Mouse (Mus musculus): ENCODE measurements around the gene Ccser1. TPM values are rescaled to one million over a fixed set of nuclear protein-coding genes. Genes with fewer than 3 reads are reported as not detected.
"Not testable (repeated sequence)": the region's sequence is repeated elsewhere in the genome, so short reads cannot be mapped to it uniquely, and the experiment has no call there.

Gene Ccser1
- polyA plus RNA-seq, 1 experiment from 2014 or later, result 23.5 TPM

- Histone ChIP-seq H3K4me3 (replicated peaks; ENCODE audit: low read depth, low read length) (no peak overlapping the region), H3K36me3 (ENCODE audit: control insufficient read depth, insufficient read depth, low read length) (no peaks in the 10 kb centered on the region), H3K9me3 (ENCODE audit: control insufficient read depth, low read length) (no peaks in the 10 kb centered on the region), H3K9ac (replicated peaks; ENCODE audit: low read length) (no peak overlapping the region), H3K4me2 (ENCODE audit: low read length) (no peak overlapping the region), H3K27ac (replicated peaks; ENCODE audit: low read depth, low read length) (no peak overlapping the region), H3K27me3 (ENCODE audit: control insufficient read depth, insufficient read depth, low read length) (no peaks in the 10 kb centered on the region), H3K4me1 (ENCODE audit: control insufficient read depth, insufficient read depth, low read length) (peaks cover 7% of the 10 kb centered on the region)
- DNase-seq (no peak), ATAC-seq (ENCODE audit: low FRiP score, low TSS enrichment) (no peak)
- 21% methylated on average over 5 of the region's 5 CpGs for WGBS
Observed at GRCm38 (mm10) chr6:61233548-61234187, 53.5 kb downstream of the Ccser1 start.

- H3K4me1 ChIP-seq (ENCODE audit: control insufficient read depth, insufficient read depth, low read length), result no peaks in the 10 kb centered on the region
- 81% methylated on average over 2 of the region's 2 CpGs for WGBS
- no peaks in the 10 kb centered on the region for H3K9me3 ChIP-seq (ENCODE audit: control insufficient read depth, low read length)
- ATAC-seq (ENCODE audit: low FRiP score, low TSS enrichment) (no peak), DNase-seq (no peak)
- no peaks in the 10 kb centered on the region for H3K27me3 ChIP-seq (ENCODE audit: control insufficient read depth, insufficient read depth, low read length)
- no peak overlapping the region for H3K4me3 ChIP-seq (replicated peaks; ENCODE audit: low read depth, low read length)
- no peak overlapping the region for H3K4me2 ChIP-seq (ENCODE audit: low read length)
- H3K9ac ChIP-seq (replicated peaks; ENCODE audit: low read length), result no peak overlapping the region
- H3K27ac ChIP-seq (replicated peaks; ENCODE audit: low read depth, low read length), result no peak overlapping the region
- no peaks in the 10 kb centered on the region for H3K36me3 ChIP-seq (ENCODE audit: control insufficient read depth, insufficient read depth, low read length)
Observed at GRCm38 (mm10) chr6:61240618-61241017, 60.5 kb downstream of the Ccser1 start.

GRCm38 (mm10) chr6:61242556-61242955, 62.4 kb downstream of the Ccser1 start:
- Histone ChIP-seq H3K4me3 (replicated peaks; ENCODE audit: low read depth, low read length) (no peak overlapping the region), H3K9me3 (ENCODE audit: control insufficient read depth, low read length) (no peaks in the 10 kb centered on the region), H3K27ac (replicated peaks; ENCODE audit: low read depth, low read length) (no peak overlapping the region), H3K9ac (replicated peaks; ENCODE audit: low read length) (no peak overlapping the region), H3K4me2 (ENCODE audit: low read length) (no peak overlapping the region), H3K27me3 (ENCODE audit: control insufficient read depth, insufficient read depth, low read length) (no peaks in the 10 kb centered on the region), H3K4me1 (ENCODE audit: control insufficient read depth, insufficient read depth, low read length) (no peaks in the 10 kb centered on the region), H3K36me3 (ENCODE audit: control insufficient read depth, insufficient read depth, low read length) (no peaks in the 10 kb centered on the region)
- no peak for DNase-seq
- no peak for ATAC-seq (ENCODE audit: low FRiP score, low TSS enrichment)
- WGBS, result 92% methylated on average over 3 of the region's 3 CpGs

GRCm38 (mm10) chr6:61246523-61246922, 66.4 kb downstream of the Ccser1 start:
- ATAC-seq (ENCODE audit: low FRiP score, low TSS enrichment) (no peak), DNase-seq (no peak)
- H3K4me1 ChIP-seq (ENCODE audit: control insufficient read depth, insufficient read depth, low read length), result no peaks in the 10 kb centered on the region
- no peaks in the 10 kb centered on the region for H3K9me3 ChIP-seq (ENCODE audit: control insufficient read depth, low read length)
- no peak overlapping the region for H3K4me3 ChIP-seq (replicated peaks; ENCODE audit: low read depth, low read length)
- H3K36me3 ChIP-seq (ENCODE audit: control insufficient read depth, insufficient read depth, low read length), result no peaks in the 10 kb centered on the region
- no peak overlapping the region for H3K4me2 ChIP-seq (ENCODE audit: low read length)
- no peak overlapping the region for H3K27ac ChIP-seq (replicated peaks; ENCODE audit: low read depth, low read length)
- no peaks in the 10 kb centered on the region for H3K27me3 ChIP-seq (ENCODE audit: control insufficient read depth, insufficient read depth, low read length)
- 91% methylated on average over 4 of the region's 4 CpGs for WGBS
- no peak overlapping the region for H3K9ac ChIP-seq (replicated peaks; ENCODE audit: low read length)

GRCm38 (mm10) chr6:61247842-61248472, 67.8 kb downstream of the Ccser1 start:
- no peaks in the 10 kb centered on the region for H3K36me3 ChIP-seq (ENCODE audit: control insufficient read depth, insufficient read depth, low read length)
- H3K4me1 ChIP-seq (ENCODE audit: control insufficient read depth, insufficient read depth, low read length), result no peaks in the 10 kb centered on the region
- WGBS, result 81% methylated on average over 4 of the region's 4 CpGs
- no peak overlapping the region for H3K4me2 ChIP-seq (ENCODE audit: low read length)
- no peaks in the 10 kb centered on the region for H3K9me3 ChIP-seq (ENCODE audit: control insufficient read depth, low read length)
- no peaks in the 10 kb centered on the region for H3K27me3 ChIP-seq (ENCODE audit: control insufficient read depth, insufficient read depth, low read length)
- ATAC-seq (ENCODE audit: low FRiP score, low TSS enrichment) (no peak), DNase-seq (no peak)
- H3K4me3 ChIP-seq (replicated peaks; ENCODE audit: low read depth, low read length), result no peak overlapping the region
- H3K9ac ChIP-seq (replicated peaks; ENCODE audit: low read length), result no peak overlapping the region
- no peak overlapping the region for H3K27ac ChIP-seq (replicated peaks; ENCODE audit: low read depth, low read length)

DNA sequence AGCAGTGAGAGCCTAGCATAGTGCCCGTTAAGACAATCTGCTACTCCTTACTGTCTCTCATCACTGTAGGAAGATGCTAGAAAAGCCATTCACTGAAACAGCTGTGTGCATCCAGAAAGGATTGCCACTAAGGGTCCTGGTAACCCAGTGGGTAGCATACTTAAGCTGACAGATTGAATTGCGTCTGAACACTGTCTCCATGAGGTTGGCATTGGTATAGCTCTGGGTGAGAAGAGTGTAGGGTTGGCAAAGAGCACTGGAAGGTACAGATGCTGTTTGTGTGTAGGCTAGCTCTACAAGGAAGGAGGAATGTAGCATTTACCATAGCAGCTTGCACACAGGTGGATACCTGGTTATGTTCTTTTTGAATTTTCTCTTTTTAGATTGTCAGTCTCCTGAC, 68.6 kb downstream of the Ccser1 start:
- ATAC-seq (ENCODE audit: low FRiP score, low TSS enrichment), result no peak
- no peaks in the 10 kb centered on the region for H3K27me3 ChIP-seq (ENCODE audit: control insufficient read depth, insufficient read depth, low read length)
- H3K27ac ChIP-seq (replicated peaks; ENCODE audit: low read depth, low read length), result no peak overlapping the region
- H3K4me3 ChIP-seq (replicated peaks; ENCODE audit: low read depth, low read length), result no peak overlapping the region
- H3K9me3 ChIP-seq (ENCODE audit: control insufficient read depth, low read length), result no peaks in the 10 kb centered on the region
- H3K36me3 ChIP-seq (ENCODE audit: control insufficient read depth, insufficient read depth, low read length), result no peaks in the 10 kb centered on the region
- H3K4me2 ChIP-seq (ENCODE audit: low read length), result no peak overlapping the region
- H3K9ac ChIP-seq (replicated peaks; ENCODE audit: low read length), result no peak overlapping the region
- WGBS, result 71% methylated on average over 2 of the region's 2 CpGs
- no peak for DNase-seq
- H3K4me1 ChIP-seq (ENCODE audit: control insufficient read depth, insufficient read depth, low read length), result no peaks in the 10 kb centered on the region

DNA sequence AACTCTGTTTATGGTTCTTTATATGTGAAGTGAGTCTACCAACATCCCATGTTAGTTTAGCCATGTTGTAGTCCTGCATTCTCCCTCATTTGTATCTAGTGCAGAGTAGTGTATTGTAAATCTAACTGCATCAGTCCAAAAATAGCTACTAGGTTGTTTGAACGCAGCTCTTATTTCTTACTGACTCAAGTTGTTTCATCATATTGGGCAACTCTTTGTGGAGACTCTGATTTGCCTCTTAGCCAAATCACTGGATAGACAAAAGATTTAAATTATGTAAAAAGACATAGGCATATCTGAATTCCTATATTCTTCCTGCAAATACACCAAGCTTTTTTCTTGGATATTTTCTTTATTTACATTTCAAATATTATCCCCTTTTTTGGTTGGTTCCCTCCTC, 71.1 kb downstream of the Ccser1 start:
- Histone ChIP-seq H3K4me2 (ENCODE audit: low read length) (no peak overlapping the region), H3K9me3 (ENCODE audit: control insufficient read depth, low read length) (no peaks in the 10 kb centered on the region), H3K9ac (replicated peaks; ENCODE audit: low read length) (no peak overlapping the region), H3K27ac (replicated peaks; ENCODE audit: low read depth, low read length) (no peak overlapping the region), H3K27me3 (ENCODE audit: control insufficient read depth, insufficient read depth, low read length) (no peaks in the 10 kb centered on the region), H3K36me3 (ENCODE audit: control insufficient read depth, insufficient read depth, low read length) (no peaks in the 10 kb centered on the region), H3K4me3 (replicated peaks; ENCODE audit: low read depth, low read length) (no peak overlapping the region), H3K4me1 (ENCODE audit: control insufficient read depth, insufficient read depth, low read length) (no peaks in the 10 kb centered on the region)
- ATAC-seq (ENCODE audit: low FRiP score, low TSS enrichment) (no peak), DNase-seq (no peak)
- WGBS, result 95% methylated on average over 1 of the region's 1 CpGs

- H3K4me3 ChIP-seq (replicated peaks; ENCODE audit: low read depth, low read length), result no peak overlapping the region
- no peak overlapping the region for H3K27ac ChIP-seq (replicated peaks; ENCODE audit: low read depth, low read length)
- no peak overlapping the region for H3K4me2 ChIP-seq (ENCODE audit: low read length)
- H3K9me3 ChIP-seq (ENCODE audit: control insufficient read depth, low read length), result no peaks in the 10 kb centered on the region
- no peaks in the 10 kb centered on the region for H3K36me3 ChIP-seq (ENCODE audit: control insufficient read depth, insufficient read depth, low read length)
- H3K27me3 ChIP-seq (ENCODE audit: control insufficient read depth, insufficient read depth, low read length), result no peaks in the 10 kb centered on the region
- WGBS, result 90% methylated on average over 7 of the region's 7 CpGs
- no peaks in the 10 kb centered on the region for H3K4me1 ChIP-seq (ENCODE audit: control insufficient read depth, insufficient read depth, low read length)
- DNase-seq (no peak), ATAC-seq (ENCODE audit: low FRiP score, low TSS enrichment) (no peak)
- no peak overlapping the region for H3K9ac ChIP-seq (replicated peaks; ENCODE audit: low read length)
Observed at GRCm38 (mm10) chr6:61252912-61253311, 72.8 kb downstream of the Ccser1 start.

DNA sequence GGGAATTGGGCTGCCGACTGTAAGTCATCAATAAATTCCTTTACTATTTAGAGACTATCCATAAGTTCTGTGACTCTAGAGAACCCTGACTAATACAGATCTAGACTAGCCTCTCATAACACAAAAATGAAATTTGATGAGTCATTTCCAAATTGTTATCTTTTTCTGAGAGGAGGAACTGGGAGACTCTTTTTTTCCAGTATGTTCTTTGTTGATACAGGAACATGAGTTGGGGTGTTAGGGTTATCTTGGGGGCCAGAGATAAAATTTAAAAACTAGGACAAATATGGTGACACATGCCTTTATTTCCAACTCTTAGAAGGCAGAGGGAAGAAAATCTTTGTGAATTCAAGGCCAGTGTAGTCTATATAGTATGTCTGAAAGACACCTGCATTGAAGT, 75.8 kb downstream of the Ccser1 start:
- H3K36me3 ChIP-seq (ENCODE audit: control insufficient read depth, insufficient read depth, low read length); H3K9ac ChIP-seq (replicated peaks; ENCODE audit: low read length); H3K4me3 ChIP-seq (replicated peaks; ENCODE audit: low read depth, low read length); DNase-seq; H3K4me2 ChIP-seq (ENCODE audit: low read length); H3K9me3 ChIP-seq (ENCODE audit: control insufficient read depth, low read length); H3K27me3 ChIP-seq (ENCODE audit: control insufficient read depth, insufficient read depth, low read length); H3K4me1 ChIP-seq (ENCODE audit: control insufficient read depth, insufficient read depth, low read length); ATAC-seq (ENCODE audit: low FRiP score, low TSS enrichment); H3K27ac ChIP-seq (replicated peaks; ENCODE audit: low read depth, low read length): not testable (repeated sequence)
- WGBS, result 100% methylated on average over 1 of the region's 1 CpGs

All from midbrain, embryonic 14.5 days (tissue).